Mouse (Mus musculus) myocyte (in vitro differentiated cells): Measurements from ENCODE around the gene Dact2.

Experiments
- MAX ChIP-seq: IDR thresholded peaks from one replicate; pipeline ENCODE4 v1.6.1; 2011; ENCODE audit warnings: low read depth, mild to moderate bottlenecking, control low read depth
- POLR2A ChIP-seq: IDR thresholded peaks from one replicate; pipeline ENCODE4 v1.6.1; 2011; ENCODE audit warnings: low read depth, mild to moderate bottlenecking, control low read depth, moderate library complexity; ENCODE audit not compliant: insufficient read length
- SRF ChIP-seq: IDR thresholded peaks from one replicate; pipeline ENCODE4 v1.6.1; 2011; ENCODE audit warnings: low read depth; ENCODE audit not compliant: control insufficient read depth, insufficient read length
- TCF12 ChIP-seq: IDR thresholded peaks from one replicate; pipeline ENCODE4 v1.6.1; 2011; ENCODE audit warnings: mild to moderate bottlenecking, control low read depth; ENCODE audit not compliant: poor library complexity, insufficient read depth, severe bottlenecking
- TCF3 ChIP-seq: IDR thresholded peaks from one replicate; pipeline ENCODE4 v1.6.1; 2011; ENCODE audit warnings: low read depth, control low read depth; ENCODE audit not compliant: insufficient read length
- USF1 ChIP-seq: IDR thresholded peaks from one replicate; pipeline ENCODE4 v1.6.1; 2011; ENCODE audit warnings: low read depth, mild to moderate bottlenecking, control low read depth, moderate library complexity

DNA sequence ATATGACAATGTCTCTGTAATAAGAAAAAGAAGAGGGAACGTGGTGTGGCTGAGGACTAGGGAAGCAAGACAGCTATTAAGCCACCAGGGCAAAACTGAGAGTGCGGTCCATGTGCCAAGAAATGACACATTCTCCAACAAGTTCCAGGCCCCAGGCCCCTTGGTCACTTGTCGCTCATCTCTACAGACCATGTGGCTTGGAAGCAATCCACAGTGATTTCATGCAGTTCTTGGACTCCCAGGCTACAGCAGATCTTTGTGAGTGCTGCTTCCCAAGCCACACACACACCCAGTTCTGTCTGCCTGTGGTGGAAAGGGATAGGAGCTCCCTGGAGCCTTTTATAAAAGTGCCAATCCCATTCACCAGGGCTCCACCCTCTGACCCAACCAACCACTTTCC, 17.9 kb downstream of the Dact2 start:
- TF ChIP-seq POLR2A, result no peak
- no peak for TF ChIP-seq USF1
- no peak for TF ChIP-seq SRF
- TF ChIP-seq TCF3, result no peak
- no peak for TF ChIP-seq MAX
- no peak for TF ChIP-seq TCF12
